ENCODE assay signal across 25 mouse cellular contexts in genomic region chr1:176039923-176040322, GRCm38 (mm10).
DNase-seq lines count a peak whose midpoint lies in the region; ATAC-seq and TF ChIP-seq lines count a peak whose summit lies in the region.
"Had no signal": no experiment of that assay in that cellular context is flagged by ENCODE, and none has a peak within 500 bp of the region (broad histone marks: within the 10 kb centered on the region; RNA-seq: fewer than 3 reads in every experiment).

No protein-coding gene starts in this region.

- no peak overlapping the region for H3K4me3 ChIP-seq in lung, embryonic 14.5 days (ENCODE audit: low read depth, low read length)
- H3K4me3 ChIP-seq in lung, embryonic 16.5 days (ENCODE audit: low read length): no peak overlapping the region
- H3K4me3 ChIP-seq in hindbrain, embryonic 12.5 days: no peak overlapping the region
- H3K4me3 ChIP-seq: embryonic facial prominence, embryonic 10.5 days; embryonic facial prominence, embryonic 12.5 days; forebrain, embryonic 13.5 days; forebrain, embryonic 15.5 days had no signal

- WGBS in lung, embryonic 14.5 days: 47% methylated on average over 3 of the region's 3 CpGs
- WGBS in lung, embryonic 16.5 days: 47% methylated on average over 3 of the region's 3 CpGs
- 42% methylated on average over 3 of the region's 3 CpGs for whole genome bisulfite sequencing in hindbrain, embryonic 12.5 days

- H3K27me3 ChIP-seq in lung, embryonic 14.5 days (ENCODE audit: insufficient read depth, low read length): no peaks in the 10 kb centered on the region
- no peaks in the 10 kb centered on the region for H3K27me3 ChIP-seq in lung, embryonic 16.5 days (ENCODE audit: control insufficient read depth, insufficient read depth, low read depth, low read length)
- H3K27me3 ChIP-seq in hindbrain, embryonic 12.5 days: no peaks in the 10 kb centered on the region
- H3K27me3 ChIP-seq: CH12.LX; embryonic facial prominence, embryonic 12.5 days; forebrain, embryonic 13.5 days; forebrain, embryonic 15.5 days had no signal

- no peaks in the 10 kb centered on the region for H3K36me3 ChIP-seq in lung, embryonic 14.5 days (ENCODE audit: insufficient read depth)
- no peaks in the 10 kb centered on the region for H3K36me3 ChIP-seq in lung, embryonic 16.5 days (ENCODE audit: control insufficient read depth, insufficient read depth, low read length)
- no peaks in the 10 kb centered on the region for H3K36me3 ChIP-seq in hindbrain, embryonic 12.5 days
- H3K36me3 ChIP-seq: embryonic facial prominence, embryonic 10.5 days; embryonic facial prominence, embryonic 12.5 days; forebrain, embryonic 15.5 days; G1E had no signal

- ATAC-seq in lung, embryonic 14.5 days (ENCODE audit: insufficient read depth): peak; percentile 52; the same call in 1 of the 2 replicates
- ATAC-seq in lung, embryonic 16.5 days (ENCODE audit: low read depth): peak; percentile 73
- no peak for ATAC-seq in hindbrain, embryonic 12.5 days (ENCODE audit: low FRiP score)
- ATAC-seq: activated CD4-positive, CD25-positive, alpha-beta regulatory T cell, adult 4 months; CD4-positive, CD25-positive, alpha-beta regulatory T cell, adult 4 months; forebrain, embryonic 13.5 days; forebrain, embryonic 15.5 days; Patski had no signal

- H3K4me1 ChIP-seq in lung, embryonic 14.5 days (ENCODE audit: insufficient read depth): no peaks in the 10 kb centered on the region
- peaks cover 4% of the 10 kb centered on the region; the same call in 1 of the 2 replicates for H3K4me1 ChIP-seq in lung, embryonic 16.5 days (replicated peaks; ENCODE audit: control insufficient read depth, insufficient read depth, low read length)
- H3K4me1 ChIP-seq in hindbrain, embryonic 12.5 days: no peaks in the 10 kb centered on the region
- H3K4me1 ChIP-seq: embryonic facial prominence, embryonic 10.5 days; embryonic facial prominence, embryonic 12.5 days; forebrain, embryonic 15.5 days had no signal

- no peaks in the 10 kb centered on the region for H3K9me3 ChIP-seq in lung, embryonic 14.5 days (ENCODE audit: low read depth, low read length)
- no peaks in the 10 kb centered on the region for H3K9me3 ChIP-seq in lung, embryonic 16.5 days (ENCODE audit: control insufficient read depth, low read length)
- no peaks in the 10 kb centered on the region for H3K9me3 ChIP-seq in hindbrain, embryonic 12.5 days (replicated peaks)
- H3K9me3 ChIP-seq: embryonic facial prominence, embryonic 10.5 days; embryonic facial prominence, embryonic 12.5 days; forebrain, embryonic 13.5 days; forebrain, embryonic 15.5 days had no signal

- TF ChIP-seq CTCF in lung, embryonic 14.5 days (IDR thresholded peaks at IDR 0.05; ENCODE audit: low read depth): no peak

- peak; percentile 28 for DNase-seq in lung, embryonic 14.5 days
- no peak for DNase-seq in lung, postnatal 14 days
- DNase-seq in lung, postnatal 4 days: no peak
- DNase-seq in right cerebral cortex, adult 18-20 months: peak; percentile 3
- DNase-seq in right cerebral cortex, postnatal 10 days (ENCODE audit: low spot score in 2 of 2): no peak
- DNase-seq: adrenal gland, adult 8-10 months; adrenal gland, postnatal 14 days; adrenal gland, postnatal 36 days; B cell, adult 2 months; cerebellum, adult 11-12 months; cerebellum, adult 2 months; cerebellum, adult 9-10 months; cerebellum, postnatal 10 days; cerebellum, postnatal 25 days had no signal

- no peak overlapping the region for H3K9ac ChIP-seq in lung, embryonic 14.5 days
- H3K9ac ChIP-seq in lung, embryonic 16.5 days (ENCODE audit: low read length): no peak overlapping the region
- no peak overlapping the region for H3K9ac ChIP-seq in hindbrain, embryonic 12.5 days
- H3K9ac ChIP-seq: embryonic facial prominence, embryonic 12.5 days; forebrain, embryonic 13.5 days; forebrain, embryonic 15.5 days had no signal

- peak overlapping the region; percentile 40 for H3K27ac ChIP-seq in lung, embryonic 14.5 days (ENCODE audit: low read depth)
- peak overlapping the region; percentile 43 for H3K27ac ChIP-seq in lung, embryonic 16.5 days (ENCODE audit: low read length)
- H3K27ac ChIP-seq in hindbrain, embryonic 12.5 days: no peak overlapping the region
- H3K27ac ChIP-seq: embryonic facial prominence, embryonic 10.5 days; embryonic facial prominence, embryonic 12.5 days; forebrain, embryonic 13.5 days; forebrain, embryonic 15.5 days had no signal

- H3K4me2 ChIP-seq in lung, embryonic 14.5 days: no peak overlapping the region
- no peak overlapping the region for H3K4me2 ChIP-seq in lung, embryonic 16.5 days (ENCODE audit: low read depth, low read length)
- no peak overlapping the region for H3K4me2 ChIP-seq in hindbrain, embryonic 12.5 days (replicated peaks)
- H3K4me2 ChIP-seq: embryonic facial prominence, embryonic 12.5 days; forebrain, embryonic 13.5 days; forebrain, embryonic 15.5 days had no signal

Comparison
In these comparisons a context has a peak if more than half of its experiments do, and no peak if none do; other contexts are left out.
1. DNase-seq: peak in lung, embryonic 14.5 days (single experiment) and right cerebral cortex, adult 18-20 months (single experiment); none in lung, postnatal 14 days (single experiment), lung, postnatal 4 days (0 of 2) and right cerebral cortex, postnatal 10 days (0 of 2).